Mouse (Mus musculus) neutrophil, adult 5-6 weeks (primary cell): ENCODE measurements around the gene D430019H16Rik. TPM values are rescaled to one million over a fixed set of nuclear protein-coding genes. Genes with fewer than 3 reads are reported as not detected.

Experiments used
- ATAC-seq: fragments of 151-379, 151-347 bp; 2 replicates; pipeline ENCODE4 v1.8.0; 2017; ENCODE audit warnings: mild to moderate bottlenecking, moderate TSS enrichment; ENCODE audit not compliant: insufficient number of reproducible peaks, poor library complexity, low FRiP score, severe bottlenecking; ENCODE audit errors: extremely low read depth
- total RNA-seq: library from RNA; stranded (forward); fragments of 200-1000 nt; gene quantifications from 2 replicates; pipeline ENCODE4 v1.2.3, GENCODE M21; 2017

The D430019H16Rik gene
- total RNA-seq, 1 experiment from 2014 or later = not detected

GRCm38 (mm10) chr12:105476453-105476852 lies 22.8 kb downstream of the D430019H16Rik start:
- ATAC-seq = peak; percentile 59

- ATAC-seq = no peak
These were observed 23.3 kb downstream of the D430019H16Rik start for GRCm38 (mm10) chr12:105476993-105477392.

GRCm38 (mm10) chr12:105483503-105483902 lies 29.8 kb downstream of the D430019H16Rik start:
- ATAC-seq = peak; percentile 49

- no peak for ATAC-seq
These were observed 36.6 kb downstream of the D430019H16Rik start for GRCm38 (mm10) chr12:105490227-105490626.

- no peak for ATAC-seq
These were observed 37.1 kb downstream of the D430019H16Rik start for GRCm38 (mm10) chr12:105490794-105491193.

GRCm38 (mm10) chr12:105494796-105495195 lies 41.1 kb downstream of the D430019H16Rik start:
- no peak for ATAC-seq

GRCm38 (mm10) chr12:105497894-105498293 lies 44.2 kb downstream of the D430019H16Rik start:
- ATAC-seq = peak; percentile 27; the same call in 1 of the 2 replicates

GRCm38 (mm10) chr12:105498423-105498822 lies 44.8 kb downstream of the D430019H16Rik start:
- no peak for ATAC-seq

- no peak for ATAC-seq
These were observed 45.2 kb downstream of the D430019H16Rik start for GRCm38 (mm10) chr12:105498842-105499241.

- no peak for ATAC-seq
These were observed 47.3 kb downstream of the D430019H16Rik start for GRCm38 (mm10) chr12:105500940-105501339.

GRCm38 (mm10) chr12:105504736-105505135 lies 51.1 kb downstream of the D430019H16Rik start:
- no peak for ATAC-seq

- no peak for ATAC-seq
These were observed 57.5 kb downstream of the D430019H16Rik start for GRCm38 (mm10) chr12:105511109-105511508.

- ATAC-seq = no peak
These were observed 58.2 kb downstream of the D430019H16Rik start for GRCm38 (mm10) chr12:105511671-105512502.

- no peak for ATAC-seq
These were observed 60.5 kb downstream of the D430019H16Rik start for GRCm38 (mm10) chr12:105514111-105514510.

- ATAC-seq = no peak
These were observed 63.5 kb downstream of the D430019H16Rik start for GRCm38 (mm10) chr12:105517026-105517675.

- no peak for ATAC-seq
These were observed 66.2 kb downstream of the D430019H16Rik start for GRCm38 (mm10) chr12:105519851-105520250.

- no peak for ATAC-seq
These were observed 67.6 kb downstream of the D430019H16Rik start for GRCm38 (mm10) chr12:105521170-105521762.

GRCm38 (mm10) chr12:105523737-105524136 lies 70.1 kb downstream of the D430019H16Rik start:
- ATAC-seq = no peak

- ATAC-seq = no peak
These were observed 72.5 kb downstream of the D430019H16Rik start for GRCm38 (mm10) chr12:105526186-105526585.

- no peak for ATAC-seq
These were observed 73.2 kb downstream of the D430019H16Rik start for GRCm38 (mm10) chr12:105526829-105527228.
